Mouse (Mus musculus) kidney, embryonic 14.5 days (tissue): ENCODE measurements around the gene Cacna2d2. TPM values are rescaled to one million over a fixed set of nuclear protein-coding genes. Genes with fewer than 3 reads are reported as not detected.
A peak's percentile ranks its signal among the peaks of the same experiment; 100 is the strongest.

Experiments
- ATAC-seq: fragments of 200-750 bp; cut with Nextera tagmentation; 2 replicates; pipeline ENCODE4 v1.8.0; 2017; ENCODE audit warnings: moderate number of reproducible peaks, mild to moderate bottlenecking, moderate TSS enrichment, moderate library complexity; ENCODE audit not compliant: low FRiP score, low TSS enrichment
- H3K27ac ChIP-seq: fragments of 300-500 bp; sonication (generic); 2 replicates; pipeline ENCODE4 v1.5.1; 2014; ENCODE audit warnings: low read depth, mild to moderate bottlenecking, low read length, moderate library complexity, mixed read lengths
- H3K27me3 ChIP-seq: fragments of 300-500 bp; sonication (generic); 2 replicates; pipeline ENCODE4 v1.6.1; 2014; ENCODE audit warnings: mild to moderate bottlenecking, low read length; ENCODE audit not compliant: control insufficient read depth, insufficient read depth
- H3K36me3 ChIP-seq: fragments of 300-500 bp; sonication (generic); 2 replicates; pipeline ENCODE4 v1.6.1; 2014; ENCODE audit warnings: low read length, mixed read lengths; ENCODE audit not compliant: control insufficient read depth, insufficient read depth
- H3K4me1 ChIP-seq: fragments of 300-500 bp; sonication (generic); 2 replicates; pipeline ENCODE4 v1.6.1; 2014; ENCODE audit warnings: low read length, mixed read lengths; ENCODE audit not compliant: control insufficient read depth, insufficient read depth
- H3K4me2 ChIP-seq: fragments of 300-500 bp; sonication (generic); replicated peaks from 2 replicates; pipeline ENCODE4 v1.6.1; 2014; ENCODE audit warnings: low read depth, mild to moderate bottlenecking, low read length
- H3K4me3 ChIP-seq: fragments of 300-500 bp; sonication (generic); 2 replicates; pipeline ENCODE4 v1.5.1; 2014; ENCODE audit warnings: mild to moderate bottlenecking, low read length
- H3K9ac ChIP-seq: fragments of 300-500 bp; sonication (generic); 2 replicates; pipeline ENCODE4 v1.6.1; 2014; ENCODE audit warnings: low read depth, mild to moderate bottlenecking, low read length, moderate library complexity
- H3K9me3 ChIP-seq: fragments of 300-500 bp; sonication (generic); 2 replicates; pipeline ENCODE4 v1.6.1; 2016; ENCODE audit warnings: low read length; ENCODE audit not compliant: control insufficient read depth
- WGBS: fragments of 180-500 bp; shearing (Covaris S2); extraction: QIAGEN DNeasy Blood & Tissue Kit; methylation state at CpG from one replicate; pipeline ENCODE4 v1.1.7; 2014; 5-methylcytosine and 5-hydroxymethylcytosine counted together
- polyA plus RNA-seq: library from polyadenylated mRNA; unstranded; fragments of >200 nt; fragmentation: Nextera tagmentation; extraction: Ambion mirVana; gene quantifications from 2 replicates; pipeline ENCODE4 v1.2.1, GENCODE M21; 2014

Gene Cacna2d2
- polyA plus RNA-seq, 1 experiment from 2014 or later: 0.77 TPM

DNA sequence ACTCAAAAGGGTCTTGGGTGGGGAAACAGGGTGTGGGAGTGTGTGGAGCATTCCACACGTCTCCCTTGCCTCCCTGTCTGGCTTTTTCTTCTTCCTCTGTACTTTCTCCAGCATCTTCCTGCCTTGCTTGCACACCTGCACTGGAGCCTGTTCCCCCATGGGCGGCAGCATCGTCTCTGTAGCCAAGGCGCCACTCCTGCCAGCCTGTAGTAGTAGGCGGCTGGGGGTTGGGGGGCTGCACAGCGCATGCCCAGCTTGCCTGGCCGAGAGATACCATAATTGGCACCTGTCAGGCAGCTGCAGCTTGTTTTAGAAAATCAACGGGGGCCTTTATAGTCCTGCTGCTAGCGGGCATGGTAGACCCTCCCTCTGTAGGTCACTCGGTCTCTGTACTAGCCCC, 108.9 kb downstream of the Cacna2d2 start:
- H3K4me2 ChIP-seq: no peak overlapping the region
- H3K4me1 ChIP-seq: peaks cover 15% of the 10 kb centered on the region
- WGBS: 51% methylated on average over 10 of the region's 10 CpGs
- H3K27ac ChIP-seq: no peak overlapping the region
- H3K9me3 ChIP-seq: no peaks in the 10 kb centered on the region
- no peak overlapping the region for H3K9ac ChIP-seq
- no peaks in the 10 kb centered on the region for H3K36me3 ChIP-seq
- H3K27me3 ChIP-seq: peaks cover 2% of the 10 kb centered on the region; the same call in 1 of the 2 replicates
- no peak for ATAC-seq
- H3K4me3 ChIP-seq: no peak overlapping the region

DNA sequence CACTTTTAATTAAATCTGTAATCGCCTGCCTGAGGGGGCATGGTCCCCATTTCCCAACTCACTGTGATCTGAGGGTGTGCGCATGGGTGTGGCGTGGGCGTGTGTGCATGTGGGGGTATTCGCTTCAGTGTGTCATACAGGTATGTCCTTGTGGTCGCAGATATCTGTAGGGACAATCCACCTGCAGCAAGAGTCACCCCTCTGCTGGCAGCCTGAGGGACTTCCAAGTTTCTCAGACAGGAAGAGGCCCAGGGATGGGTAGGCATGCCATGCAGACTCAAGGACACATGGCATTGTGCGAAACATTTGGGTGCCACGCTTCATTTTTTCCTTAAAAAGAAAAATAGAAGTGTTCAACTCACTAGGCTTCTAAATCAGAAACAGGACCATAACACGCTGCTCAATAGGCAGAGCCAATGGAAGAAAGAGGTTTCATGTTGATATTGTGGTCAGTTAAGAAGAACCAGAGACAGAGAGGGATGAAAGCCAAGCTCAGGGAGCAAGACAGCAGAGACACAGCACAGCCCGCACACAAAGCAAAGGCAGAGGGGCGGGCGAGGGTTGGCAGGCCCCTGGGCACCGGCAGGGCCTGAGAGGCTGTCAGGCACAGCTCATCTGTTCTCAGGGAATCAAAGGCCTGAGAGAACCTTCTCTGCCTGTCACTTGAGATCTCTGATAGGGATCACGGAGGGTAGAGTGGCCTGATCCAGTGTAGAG, 111.1 kb downstream of the Cacna2d2 start:
- Histone ChIP-seq H3K9me3 (no peaks in the 10 kb centered on the region), H3K4me3 (no peak overlapping the region), H3K36me3 (no peaks in the 10 kb centered on the region), H3K27me3 (peaks cover 9% of the 10 kb centered on the region; the same call in 1 of the 2 replicates), H3K9ac (no peak overlapping the region), H3K4me2 (no peak overlapping the region), H3K4me1 (peaks cover 15% of the 10 kb centered on the region), H3K27ac (no peak overlapping the region)
- WGBS: 78% methylated on average over 14 of the region's 14 CpGs
- no peak for ATAC-seq

DNA sequence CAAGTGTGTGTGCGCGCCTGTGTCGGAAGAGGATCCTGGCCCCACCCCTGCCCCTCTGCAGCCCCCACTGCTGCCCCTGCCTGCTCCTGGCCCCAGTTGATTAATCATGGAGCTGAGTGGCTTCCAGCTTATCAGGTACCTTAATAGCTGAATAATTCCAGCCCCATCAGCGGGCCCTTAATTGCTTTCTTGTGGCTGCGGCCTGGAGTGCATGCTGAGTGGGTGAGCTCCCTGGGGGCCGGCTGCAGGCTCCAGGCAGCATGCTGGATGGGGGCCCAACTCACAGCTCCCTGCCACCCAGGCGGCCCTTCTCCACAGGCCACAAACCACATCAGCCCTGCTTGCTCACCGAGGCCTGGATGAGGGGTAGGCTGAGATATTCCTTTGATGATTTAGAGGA, 112.0 kb downstream of the Cacna2d2 start:
- ATAC-seq: peak; percentile 36; the same call in 1 of the 2 replicates
- Histone ChIP-seq H3K27me3 (peaks cover 9% of the 10 kb centered on the region; the same call in 1 of the 2 replicates), H3K27ac (peak overlapping the region; percentile 56; the same call in 1 of the 2 replicates), H3K36me3 (no peaks in the 10 kb centered on the region), H3K4me3 (no peak overlapping the region), H3K4me2 (no peak overlapping the region), H3K9ac (no peak overlapping the region), H3K9me3 (no peaks in the 10 kb centered on the region), H3K4me1 (peaks cover 15% of the 10 kb centered on the region)
- 37% methylated on average over 8 of the region's 8 CpGs for WGBS

DNA sequence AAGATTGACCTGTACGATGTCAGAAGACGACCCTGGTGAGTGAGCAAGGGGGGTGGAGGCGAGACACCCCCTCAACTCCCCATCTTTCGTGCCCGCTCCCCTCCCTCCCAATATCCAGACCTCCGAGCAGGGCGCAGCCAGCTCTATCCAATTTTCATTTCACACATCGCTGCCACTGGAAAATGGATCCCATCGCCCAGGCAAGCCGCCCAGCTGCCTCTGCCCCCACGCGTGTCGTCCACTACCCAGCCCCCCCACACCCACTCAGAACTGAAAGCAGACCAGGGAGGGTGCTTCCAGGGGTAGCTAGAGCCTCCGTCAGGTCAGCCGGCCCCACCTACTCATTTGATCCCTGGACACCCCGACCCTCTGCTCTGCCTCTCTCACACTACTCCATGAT, 112.9 kb downstream of the Cacna2d2 start:
- no peak for ATAC-seq
- Histone ChIP-seq H3K9me3 (no peaks in the 10 kb centered on the region), H3K4me1 (peaks cover 15% of the 10 kb centered on the region), H3K9ac (no peak overlapping the region), H3K4me3 (no peak overlapping the region), H3K27ac (no peak overlapping the region), H3K4me2 (no peak overlapping the region), H3K36me3 (no peaks in the 10 kb centered on the region), H3K27me3 (peaks cover 9% of the 10 kb centered on the region; the same call in 1 of the 2 replicates)
- 38% methylated on average over 16 of the region's 16 CpGs for WGBS

DNA sequence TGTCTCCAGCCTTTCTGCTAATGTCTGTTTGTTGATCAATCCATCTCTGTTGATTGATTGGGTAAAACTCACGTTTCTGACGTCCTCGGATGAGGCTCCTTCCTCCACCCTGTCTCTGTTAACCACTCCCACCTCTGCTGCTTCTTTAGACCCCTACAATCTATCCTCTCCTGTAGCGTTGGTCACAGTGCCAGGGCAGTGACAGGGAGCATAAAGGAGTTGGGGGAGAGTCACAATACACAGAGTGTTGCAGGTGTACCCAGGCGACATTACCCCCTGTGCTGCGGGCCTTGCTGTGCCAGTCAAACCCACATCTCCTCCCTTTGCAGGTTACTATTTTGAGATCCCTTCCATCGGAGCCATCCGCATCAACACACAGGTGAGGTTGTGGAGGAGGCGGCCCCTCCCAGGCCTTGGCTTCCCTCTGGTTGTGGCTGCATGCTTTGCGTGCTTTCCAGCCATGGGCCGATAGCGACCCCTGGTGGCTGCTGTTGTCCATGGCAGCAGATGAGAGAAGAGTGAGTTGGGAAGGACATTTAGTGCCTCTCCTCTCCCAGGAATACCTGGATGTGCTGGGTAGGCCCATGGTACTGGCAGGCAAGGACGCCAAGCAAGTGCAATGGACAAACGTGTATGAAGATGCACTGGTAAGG, 115.0 kb downstream of the Cacna2d2 start:
- Histone ChIP-seq H3K4me1 (peaks cover 15% of the 10 kb centered on the region; the same call in 1 of the 2 replicates), H3K4me3 (no peak overlapping the region), H3K9ac (no peak overlapping the region), H3K27me3 (peaks cover 6% of the 10 kb centered on the region; the same call in 1 of the 2 replicates), H3K36me3 (no peaks in the 10 kb centered on the region), H3K27ac (no peak overlapping the region), H3K4me2 (no peak overlapping the region), H3K9me3 (no peaks in the 10 kb centered on the region)
- no peak for ATAC-seq
- 23% methylated on average over 14 of the region's 14 CpGs for WGBS

DNA sequence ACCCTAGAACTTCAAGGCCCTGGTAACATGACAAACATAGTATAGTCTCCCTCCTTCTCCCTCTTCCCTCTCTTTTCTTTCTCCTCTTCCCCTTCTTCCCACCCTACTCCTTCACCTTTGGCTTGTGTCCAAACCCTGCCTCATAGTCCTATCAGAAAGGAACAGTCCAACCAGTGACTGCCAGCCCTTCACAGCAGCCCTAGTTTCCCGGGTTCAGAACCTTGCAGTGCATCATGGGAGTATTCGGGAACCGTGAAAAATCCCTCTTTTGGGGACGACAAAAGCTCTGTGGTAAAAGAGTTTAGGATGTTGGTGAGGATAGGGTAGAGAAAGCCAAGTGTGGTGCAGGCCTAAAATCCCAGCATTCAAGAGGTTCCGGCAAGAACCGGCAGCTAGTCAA, 120.9 kb downstream of the Cacna2d2 start:
- 68% methylated on average over 6 of the region's 6 CpGs for WGBS
- Histone ChIP-seq H3K9me3 (no peaks in the 10 kb centered on the region), H3K27me3 (no peaks in the 10 kb centered on the region), H3K9ac (no peak overlapping the region), H3K36me3 (no peaks in the 10 kb centered on the region), H3K27ac (no peak overlapping the region), H3K4me2 (no peak overlapping the region), H3K4me3 (no peak overlapping the region), H3K4me1 (peaks cover 10% of the 10 kb centered on the region; the same call in 1 of the 2 replicates)
- ATAC-seq: no peak

DNA sequence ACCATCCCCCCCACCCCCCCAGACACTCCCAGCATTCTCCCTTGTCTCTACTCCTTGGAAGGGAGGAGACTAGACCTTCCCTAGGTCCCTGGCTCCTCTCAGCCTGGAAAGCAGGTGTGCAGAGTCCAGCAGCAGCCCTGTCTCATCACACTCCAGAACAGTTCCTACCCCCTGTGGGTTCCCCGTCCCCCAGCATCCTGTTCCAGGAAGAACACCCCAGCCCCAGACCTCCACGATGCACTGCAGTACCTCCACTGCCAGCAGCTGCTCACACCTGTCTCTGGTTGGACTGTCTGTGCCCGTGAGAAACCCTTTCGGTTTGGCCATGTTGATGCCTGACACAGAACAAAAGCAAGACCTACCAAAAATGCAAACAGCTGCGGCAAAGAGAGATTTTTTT, 121.8 kb downstream of the Cacna2d2 start:
- H3K4me2 ChIP-seq: no peak overlapping the region
- WGBS: 62% methylated on average over 5 of the region's 5 CpGs
- no peak for ATAC-seq
- no peaks in the 10 kb centered on the region for H3K36me3 ChIP-seq
- peaks cover under 1% of the 10 kb centered on the region; the same call in 1 of the 2 replicates for H3K27me3 ChIP-seq
- H3K4me3 ChIP-seq: no peak overlapping the region
- H3K9me3 ChIP-seq: no peaks in the 10 kb centered on the region
- H3K27ac ChIP-seq: no peak overlapping the region
- H3K4me1 ChIP-seq: peaks cover 10% of the 10 kb centered on the region; the same call in 1 of the 2 replicates
- peak overlapping the region; percentile 7; the same call in 1 of the 2 replicates for H3K9ac ChIP-seq

DNA sequence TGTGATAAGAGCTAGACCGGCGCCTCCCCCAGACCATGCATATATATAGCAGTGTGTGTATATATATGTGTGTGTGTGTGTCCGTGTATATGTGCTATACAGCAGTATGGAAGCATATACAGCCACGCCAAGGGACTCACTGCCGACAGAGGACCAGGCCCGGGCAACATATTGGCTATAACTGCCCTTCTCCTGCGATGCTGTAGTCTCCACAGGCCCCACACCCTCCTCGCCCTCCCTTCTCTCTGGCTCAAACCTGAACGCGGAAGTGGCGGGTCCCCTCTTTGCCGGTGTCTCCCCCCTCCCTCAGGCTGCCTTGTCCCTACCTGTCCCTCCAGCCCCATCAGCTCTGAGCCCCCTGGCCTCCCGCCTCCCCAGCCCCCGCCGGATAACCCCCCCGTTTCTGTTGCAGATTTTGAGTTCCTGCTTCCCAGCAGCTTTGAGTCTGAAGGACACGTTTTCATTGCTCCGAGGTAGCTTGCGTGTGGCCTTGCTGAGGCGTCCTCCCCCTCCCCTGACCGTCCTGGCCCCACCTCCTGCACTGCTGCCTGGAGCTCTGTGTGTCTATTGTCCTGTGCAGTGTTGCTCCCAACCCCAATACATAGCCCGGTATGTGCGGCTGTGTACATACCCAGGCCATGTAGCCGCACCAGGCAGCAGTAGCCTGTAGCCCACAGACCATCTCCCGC, 122.4 kb downstream of the Cacna2d2 start:
- 25% methylated on average over 25 of the region's 25 CpGs for WGBS
- no peak for ATAC-seq
- H3K4me3 ChIP-seq: no peak overlapping the region

More for the DNA sequence above, 122.4 kb downstream of the Cacna2d2 start:
- Histone ChIP-seq H3K9me3 (no peaks in the 10 kb centered on the region), H3K27me3 (peaks cover 7% of the 10 kb centered on the region; the same call in 1 of the 2 replicates), H3K36me3 (no peaks in the 10 kb centered on the region), H3K4me2 (peak overlapping the region; percentile 34), H3K9ac (no peak overlapping the region), H3K27ac (no peak overlapping the region), H3K4me1 (peaks cover 15% of the 10 kb centered on the region; the same call in 1 of the 2 replicates)
